Mouse (Mus musculus) ES-E14 (cell line): ENCODE measurements around the gene Zdhhc24. TPM values are rescaled to one million over a fixed set of nuclear protein-coding genes. Genes with fewer than 3 reads are reported as not detected.

ENCODE experiments used
- DNase-seq: peaks from one replicate; pipeline ENCODE4 v3.0.0-alpha.2; 2013; ENCODE audit warnings: low read depth, low spot score
- H3K27ac ChIP-seq: 2 replicates; pipeline ENCODE4 v1.5.1; 2012; ENCODE audit warnings: low read depth, mild to moderate bottlenecking, low read length, moderate library complexity, mixed read lengths; ENCODE audit not compliant: poor library complexity, insufficient read depth, severe bottlenecking
- H3K36me3 ChIP-seq: 2 replicates; pipeline ENCODE4 v1.6.1; 2012; ENCODE audit warnings: mild to moderate bottlenecking, low read length, moderate library complexity, mixed read lengths; ENCODE audit not compliant: control insufficient read depth, poor library complexity, insufficient read depth, severe bottlenecking
- H3K4me1 ChIP-seq, 2 experiments: fragments of 150-350 bp in 1 of 2; sonication (generic) in 1 of 2; 2 replicates each; pipeline ENCODE4 v1.6.1; 2012; ENCODE audit warnings: low read length in 2 of 2, mild to moderate bottlenecking in 1 of 2, mixed read lengths in 1 of 2; ENCODE audit not compliant: control insufficient read depth in 2 of 2, insufficient read depth in 2 of 2, poor library complexity in 1 of 2
- H3K4me3 ChIP-seq, 2 experiments: fragments of 150-350 bp in 1 of 2; sonication (generic) in 1 of 2; 2 replicates each; pipeline ENCODE4 v1.5.1; 2012; ENCODE audit warnings: low read length in 2 of 2, low read depth in 1 of 2, mild to moderate bottlenecking in 1 of 2, mixed read lengths in 1 of 2; ENCODE audit not compliant: insufficient read depth in 1 of 2, poor library complexity in 1 of 2, severe bottlenecking in 1 of 2
- H3K9ac ChIP-seq: 2 replicates; pipeline ENCODE4 v1.6.1; 2012; ENCODE audit warnings: low read depth, mild to moderate bottlenecking, low read length, mixed read lengths; ENCODE audit not compliant: poor library complexity, insufficient read depth, severe bottlenecking
- H3K9me3 ChIP-seq: fragments of 150-350 bp; sonication (generic); 2 replicates; pipeline ENCODE4 v1.6.1; 2012; ENCODE audit warnings: low read depth, mild to moderate bottlenecking, low read length; ENCODE audit not compliant: control insufficient read depth, insufficient read depth
- CHD2 ChIP-seq: IDR thresholded peaks from 2 replicates; pipeline ENCODE4 v1.6.1; 2014; ENCODE audit warnings: mild to moderate bottlenecking, low read depth, low read length, inconsistent platforms
- HCFC1 ChIP-seq: IDR thresholded peaks from 2 replicates; pipeline ENCODE4 v1.6.1; 2012; ENCODE audit warnings: low read length, inconsistent platforms, borderline replicate concordance; ENCODE audit not compliant: insufficient read depth
- MAFK ChIP-seq: IDR thresholded peaks from 2 replicates; pipeline ENCODE4 v1.6.1; 2014; ENCODE audit warnings: mild to moderate bottlenecking, low read depth, low read length, inconsistent platforms; ENCODE audit not compliant: insufficient read depth
- ZC3H11A ChIP-seq: IDR thresholded peaks from 2 replicates; pipeline ENCODE4 v1.6.1; 2012; ENCODE audit warnings: low read depth, mild to moderate bottlenecking, inconsistent platforms, low read length, borderline replicate concordance
- ZNF384 ChIP-seq: IDR thresholded peaks from 2 replicates; pipeline ENCODE4 v1.6.1; 2012; ENCODE audit warnings: low read depth, low read length, inconsistent platforms
- in situ Hi-C, 2 experiments: fragments of 600-800 bp; cut with MboI; formaldehyde crosslinking; loops; one replicate each; pipeline ENCODE4 v1.15.1; 2025; ENCODE audit warnings: low sequenced_read_pairs in 2 of 2, inconsistent platforms in 1 of 2; ENCODE audit not compliant: unreplicated experiment in 2 of 2
- total RNA-seq: library from RNA; depleted of rRNA; stranded (reverse); fragments of 300-350 nt; gene quantifications from 2 replicates; pipeline ENCODE4 v1.2.3, GENCODE M21; 2012

Gene Zdhhc24
- total RNA-seq, 1 experiment = 12.4 TPM

- no peak for DNase-seq
- H3K9ac ChIP-seq = no peak overlapping the region
- no peak for TF ChIP-seq MAFK
- no peak for TF ChIP-seq ZC3H11A
- no peak for TF ChIP-seq HCFC1
- no peak for TF ChIP-seq CHD2
- no peak for TF ChIP-seq ZNF384
- in situ Hi-C loops = no loop called here
- peaks cover 10 to 18% of the 10 kb centered on the region in 2 experiments; a peak in 3 of 4 replicates for H3K4me1 ChIP-seq
- H3K36me3 ChIP-seq = no peaks in the 10 kb centered on the region
- H3K27ac ChIP-seq = no peak overlapping the region
- no peaks in the 10 kb centered on the region for H3K9me3 ChIP-seq
- no peak overlapping the region for H3K4me3 ChIP-seq
Measured at GRCm38 (mm10) chr19:4898972-4899371, 20.5 kb downstream of the Zdhhc24 start.

- no peaks in the 10 kb centered on the region for H3K36me3 ChIP-seq
- TF ChIP-seq CHD2 = no peak
- TF ChIP-seq ZNF384 = no peak
- no peak for TF ChIP-seq MAFK
- no peak for TF ChIP-seq HCFC1
- TF ChIP-seq ZC3H11A = no peak
Measured at GRCm38 (mm10) chr19:4899888-4900287, 21.4 kb downstream of the Zdhhc24 start.

DNA sequence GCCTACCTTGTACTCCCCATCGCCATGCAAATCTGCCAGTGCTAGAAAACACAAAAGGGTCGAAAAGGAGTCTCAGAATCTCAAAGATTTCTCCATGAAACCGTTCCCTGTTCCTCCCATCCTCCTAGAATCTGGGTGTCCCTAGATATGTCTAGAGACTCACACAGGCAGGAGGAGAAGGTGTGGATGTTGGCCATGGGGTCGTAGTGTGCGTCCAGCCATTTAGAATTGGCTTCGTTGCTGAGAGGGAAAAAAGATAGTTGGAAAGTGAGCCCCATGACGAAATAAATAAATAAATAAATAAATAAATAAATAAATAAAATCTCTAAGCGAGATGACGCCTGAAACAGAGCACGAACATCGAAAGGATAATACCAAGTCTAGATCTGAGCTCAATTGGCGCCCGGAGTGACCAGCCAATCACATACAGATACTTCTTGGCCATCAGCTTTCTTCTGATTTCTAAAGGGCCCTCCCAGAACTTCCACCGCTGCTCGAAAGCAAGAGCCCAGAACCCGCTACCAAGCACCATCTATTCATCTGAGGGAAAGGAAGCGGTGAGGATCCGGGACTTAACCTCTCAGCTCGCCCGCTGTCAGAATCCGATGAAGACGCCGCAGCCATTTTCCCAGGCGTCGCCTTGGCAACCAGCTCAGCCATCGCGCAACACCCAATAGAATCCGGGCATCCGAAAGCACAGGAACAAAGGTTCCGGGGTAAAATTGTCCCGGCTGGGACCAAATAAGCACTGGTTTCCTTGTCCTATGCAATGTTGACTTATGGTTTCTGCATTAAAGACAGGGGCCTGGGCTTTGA lies 27.7 kb downstream of the Zdhhc24 start, which contains the start of gene Bbs1:
Gene Bbs1 (minus strand): TSS at position 650 of the 816 bp plus-strand sequence.
- no peaks in the 10 kb centered on the region for H3K9me3 ChIP-seq
- peak; percentile 84; the same call in 1 of the 2 replicates for TF ChIP-seq HCFC1
- TF ChIP-seq CHD2 = no peak
- H3K4me1 ChIP-seq = no peaks in the 10 kb centered on the region
- H3K9ac ChIP-seq = peak within 1 kb of the TSS; percentile 56
- in situ Hi-C loops = loop anchor here in 1 of 2 experiments (10.0 kb wide), 1 partner anchor 151 kb away; the partner anchor contains the start of gene Rbm4b
- peak within 1 kb of the TSS; percentile 67 to 83 for H3K4me3 ChIP-seq
- H3K36me3 ChIP-seq = peaks cover 19% of the 10 kb centered on the region
- H3K27ac ChIP-seq = no peak within 1 kb of the TSS
- peak; percentile 76 for DNase-seq

More at GRCm38 (mm10) chr19:4899888-4900287, 21.4 kb downstream of the Zdhhc24 start:
- no peak overlapping the region for H3K9ac ChIP-seq
- DNase-seq = no peak
- H3K9me3 ChIP-seq = no peaks in the 10 kb centered on the region
- no peak overlapping the region for H3K4me3 ChIP-seq
- H3K4me1 ChIP-seq = peaks cover 9 to 17% of the 10 kb centered on the region in 2 experiments; a peak in 3 of 4 replicates
- no peak overlapping the region for H3K27ac ChIP-seq
- in situ Hi-C loops = loop anchor here in 1 of 2 experiments (10.0 kb wide), 1 partner anchor 145 kb away; the partner anchor contains the start of gene Rbm4b

DNA sequence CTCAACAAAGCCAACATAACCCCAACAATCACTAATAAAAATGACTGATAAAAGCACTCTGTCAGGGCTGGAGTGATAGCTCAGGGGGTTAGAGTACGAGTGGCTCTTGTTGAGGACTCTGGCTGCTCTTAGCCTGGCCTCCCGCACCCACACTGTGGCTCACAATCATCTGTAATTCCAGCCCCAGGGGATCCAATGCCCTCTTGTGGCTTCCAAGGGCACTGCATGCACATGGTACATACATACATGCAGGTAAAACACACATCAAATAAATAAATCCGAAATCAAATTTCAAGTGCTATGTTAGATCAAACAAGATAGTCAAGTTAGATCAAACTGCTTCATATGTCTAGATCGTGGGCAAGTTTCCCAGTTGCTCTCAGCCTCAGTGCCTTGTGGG lies 29.6 kb downstream of the Zdhhc24 start:
- TF ChIP-seq MAFK (no peak), ZC3H11A (peak; percentile 59; the same call in 1 of the 2 replicates)
- in situ Hi-C loops = loop anchor here in 1 of 2 experiments (10.0 kb wide), 1 partner anchor 153 kb away; the partner anchor contains the start of gene Rbm4b
- H3K9me3 ChIP-seq = no peaks in the 10 kb centered on the region
- peak; percentile 60 for DNase-seq
- no peak overlapping the region for H3K9ac ChIP-seq
- H3K4me3 ChIP-seq = no peak overlapping the region
- no peak overlapping the region for H3K27ac ChIP-seq
- H3K4me1 ChIP-seq = no peaks in the 10 kb centered on the region
- H3K36me3 ChIP-seq = peaks cover 21% of the 10 kb centered on the region

DNA sequence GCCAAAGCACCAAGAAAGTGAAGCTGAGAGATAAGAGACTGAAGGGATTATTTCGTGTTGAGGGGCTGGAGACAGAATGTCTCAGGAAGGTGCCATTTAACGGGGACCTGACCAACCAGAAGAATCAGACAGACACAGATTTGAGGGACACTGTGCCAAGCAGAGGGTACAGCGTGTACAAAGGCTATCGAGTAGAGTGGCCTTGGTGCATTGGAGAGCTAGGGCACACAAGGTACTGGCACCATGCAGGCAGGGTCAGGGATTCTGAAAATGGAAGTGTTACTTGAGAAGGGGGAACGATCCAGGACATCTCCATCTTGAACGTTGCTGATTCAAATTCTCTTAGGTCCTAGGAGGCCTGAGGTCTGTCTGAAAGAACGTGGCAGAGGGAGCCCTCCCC lies 30.9 kb downstream of the Zdhhc24 start:
- no peaks in the 10 kb centered on the region for H3K9me3 ChIP-seq
- no peak overlapping the region for H3K27ac ChIP-seq
- no peak overlapping the region for H3K9ac ChIP-seq
- no peak for DNase-seq
- H3K4me1 ChIP-seq = no peaks in the 10 kb centered on the region
- in situ Hi-C loops = loop anchor here in 1 of 2 experiments (10.0 kb wide), 1 partner anchor 155 kb away; the partner anchor contains the start of gene Rbm4b
- no peak overlapping the region for H3K4me3 ChIP-seq
- peaks cover 33% of the 10 kb centered on the region for H3K36me3 ChIP-seq
- TF ChIP-seq HCFC1 = no peak
- TF ChIP-seq CHD2 = no peak
- no peak for TF ChIP-seq ZNF384
- no peak for TF ChIP-seq MAFK
- no peak for TF ChIP-seq ZC3H11A
